Mouse (Mus musculus) C2C12 (cell line): ENCODE results near the gene Ehmt2.

ENCODE experiments used
- CEBPB ChIP-seq: IDR thresholded peaks from one replicate; pipeline ENCODE4 v1.6.1; 2011; ENCODE audit warnings: low read depth, mild to moderate bottlenecking, control low read depth, moderate library complexity
- CTCF ChIP-seq: IDR thresholded peaks from one replicate; pipeline ENCODE4 v1.5.1; 2011; ENCODE audit not compliant: control insufficient read depth, insufficient read depth, insufficient read length
- MYOD1 ChIP-seq: IDR thresholded peaks from one replicate; pipeline ENCODE4 v1.6.1; 2011; ENCODE audit warnings: low read depth; ENCODE audit not compliant: control insufficient read depth, insufficient read length
- MYOG ChIP-seq: IDR thresholded peaks from one replicate; pipeline ENCODE4 v1.6.1; 2011; ENCODE audit not compliant: control insufficient read depth, insufficient read length; ENCODE audit errors: extremely low read depth
- USF1 ChIP-seq: IDR thresholded peaks from one replicate; pipeline ENCODE4 v1.6.1; 2011; ENCODE audit warnings: low read depth, mild to moderate bottlenecking, control low read depth, moderate library complexity

DNA sequence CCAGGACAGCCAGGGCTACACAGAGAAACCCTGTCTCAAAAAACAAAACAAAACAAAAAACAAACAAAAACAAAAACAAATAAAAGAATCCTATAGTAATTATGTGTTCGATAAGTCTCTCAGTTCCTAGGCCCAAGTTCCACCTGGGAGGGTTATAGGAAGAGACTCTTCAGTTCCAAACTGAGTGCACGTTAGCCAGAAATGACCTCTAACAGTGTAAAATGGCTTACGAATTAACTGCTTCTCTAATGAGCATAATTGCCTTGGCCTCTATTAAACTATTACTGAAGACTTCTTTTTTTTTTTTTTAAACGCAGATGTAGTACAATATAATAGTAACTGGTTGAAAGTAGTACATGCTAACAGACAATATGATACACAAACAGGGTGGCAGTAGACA is 55.6 kb downstream of the Ehmt2 start:
- TF ChIP-seq USF1, result no peak
- no peak for TF ChIP-seq CTCF
- TF ChIP-seq MYOD1, result no peak
- TF ChIP-seq MYOG, result no peak
- TF ChIP-seq CEBPB, result no peak
